Mouse (Mus musculus) hindbrain, embryonic 14.5 days (tissue): ENCODE results near the gene Gpr3. TPM values are rescaled to one million over a fixed set of nuclear protein-coding genes. Genes with fewer than 3 reads are reported as not detected.
A peak's percentile ranks its signal among the peaks of the same experiment; 100 is the strongest.

Source experiments
- ATAC-seq: fragments of 200-750 bp; cut with Nextera tagmentation; 2 replicates; pipeline ENCODE4 v1.8.0; 2017; ENCODE audit warnings: moderate number of reproducible peaks, mild to moderate bottlenecking, moderate TSS enrichment, moderate library complexity; ENCODE audit not compliant: low FRiP score
- DNase-seq: peaks from one replicate; pipeline ENCODE4 v3.0.0-alpha.2; 2015; ENCODE audit warnings: low spot score
- H3K27ac ChIP-seq: fragments of 300-500 bp; sonication (generic); 2 replicates; pipeline ENCODE4 v1.5.1; 2014; ENCODE audit warnings: mild to moderate bottlenecking, moderate library complexity
- H3K27me3 ChIP-seq: fragments of 300-500 bp; sonication (generic); 2 replicates; pipeline ENCODE4 v1.6.1; 2014; ENCODE audit warnings: mild to moderate bottlenecking, low read length, mixed read lengths; ENCODE audit not compliant: control insufficient read depth, insufficient read depth
- H3K36me3 ChIP-seq: fragments of 300-500 bp; sonication (generic); replicated peaks from 2 replicates; pipeline ENCODE4 v1.6.1; 2014; ENCODE audit not compliant: control insufficient read depth, insufficient read depth
- H3K4me1 ChIP-seq: fragments of 300-500 bp; sonication (generic); replicated peaks from 2 replicates; pipeline ENCODE4 v1.6.1; 2014; ENCODE audit warnings: antibody characterized with exemption, low read length, mixed read lengths; ENCODE audit not compliant: control insufficient read depth, insufficient read depth
- H3K4me2 ChIP-seq: fragments of 300-500 bp; sonication (generic); replicated peaks from 2 replicates; pipeline ENCODE4 v1.6.1; 2014; ENCODE audit warnings: mild to moderate bottlenecking, moderate library complexity
- H3K4me3 ChIP-seq: fragments of 300-500 bp; sonication (generic); replicated peaks from 2 replicates; pipeline ENCODE4 v1.5.1; 2014; ENCODE audit warnings: mild to moderate bottlenecking, low read length
- H3K9ac ChIP-seq: fragments of 300-500 bp; sonication (generic); 2 replicates; pipeline ENCODE4 v1.6.1; 2014
- H3K9me3 ChIP-seq: fragments of 300-500 bp; sonication (generic); 2 replicates; pipeline ENCODE4 v1.6.1; 2016; ENCODE audit warnings: low read length; ENCODE audit not compliant: control insufficient read depth
- WGBS: fragments of 180-500 bp; shearing (Covaris S2); extraction: QIAGEN DNeasy Blood & Tissue Kit; methylation state at CpG from one replicate; pipeline ENCODE4 v1.1.7; 2014; 5-methylcytosine and 5-hydroxymethylcytosine counted together
- polyA plus RNA-seq: library from polyadenylated mRNA; unstranded; fragments of >200 nt; fragmentation: Nextera tagmentation; extraction: Ambion mirVana; gene quantifications from 2 replicates; pipeline ENCODE4 v1.2.1, GENCODE M21; 2014

Gpr3 gene
- polyA plus RNA-seq, 1 experiment from 2014 or later: 1.5 TPM

DNA sequence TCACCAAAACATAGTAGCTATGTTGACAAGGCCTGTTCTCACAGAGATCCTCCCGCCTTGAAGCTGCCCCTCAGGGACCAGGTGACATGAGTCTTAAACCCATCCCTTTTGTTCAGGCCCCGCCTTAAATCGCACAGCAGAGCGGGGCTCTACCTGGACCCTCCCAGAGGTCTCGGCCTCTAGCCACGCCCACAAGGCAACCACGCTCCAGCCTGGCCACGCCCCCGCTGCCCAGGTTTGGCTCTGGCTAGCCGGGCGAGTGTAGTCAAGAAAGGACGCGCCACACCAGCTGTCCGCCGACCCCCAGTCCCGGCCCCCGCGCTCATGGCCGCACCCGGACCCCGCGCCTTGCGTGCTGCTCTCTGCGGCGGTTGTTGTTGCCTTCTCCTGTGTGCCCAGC lies 8.3 kb upstream of the Gpr3 start:
- Histone ChIP-seq H3K4me3 (peak overlapping the region; percentile 21), H3K36me3 (no peaks in the 10 kb centered on the region), H3K9ac (peak overlapping the region; percentile 37), H3K4me1 (0 out of 2 replicates have a peak, but pooled peaks cover 5% of the 10 kb centered on the region), H3K27me3 (peaks cover 26% of the 10 kb centered on the region), H3K4me2 (peak overlapping the region; percentile 48), H3K9me3 (no peaks in the 10 kb centered on the region), H3K27ac (no peak overlapping the region)
- no peak for ATAC-seq
- WGBS: 2% methylated on average over 25 of the region's 25 CpGs
- DNase-seq: no peak

GRCm38 (mm10) chr4:133218745-133219144 lies 6.4 kb upstream of the Gpr3 start:
- Histone ChIP-seq H3K9me3 (no peaks in the 10 kb centered on the region), H3K36me3 (no peaks in the 10 kb centered on the region), H3K4me1 (0 out of 2 replicates have a peak, but pooled peaks cover 2% of the 10 kb centered on the region), H3K27me3 (peaks cover 30% of the 10 kb centered on the region), H3K4me2 (no peak overlapping the region), H3K27ac (no peak overlapping the region), H3K9ac (no peak overlapping the region), H3K4me3 (no peak overlapping the region)
- WGBS: 94% methylated on average over 3 of the region's 3 CpGs
- DNase-seq: no peak
- no peak for ATAC-seq

DNA sequence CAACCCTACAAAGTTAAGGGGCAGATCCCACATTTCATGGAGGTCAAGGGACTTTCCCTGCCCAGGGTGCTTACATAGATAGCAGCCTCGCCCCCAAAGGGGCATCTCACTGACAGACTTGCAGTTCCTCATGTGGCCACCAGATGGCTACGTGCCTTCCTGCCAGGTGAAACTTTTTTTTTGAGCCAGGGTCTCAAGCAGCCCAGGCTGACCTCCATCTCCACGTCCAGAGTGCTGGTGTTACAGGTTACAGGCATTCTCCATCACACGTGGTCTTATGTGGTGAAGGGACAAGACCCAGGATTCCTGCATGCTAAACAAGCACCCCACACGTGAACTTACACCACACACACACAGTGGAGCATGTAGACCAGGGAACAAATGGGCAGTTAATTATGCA lies 5.3 kb upstream of the Gpr3 start:
- Histone ChIP-seq H3K36me3 (no peaks in the 10 kb centered on the region), H3K4me2 (no peak overlapping the region), H3K27ac (no peak overlapping the region), H3K9ac (no peak overlapping the region), H3K9me3 (no peaks in the 10 kb centered on the region), H3K4me1 (peaks cover 10% of the 10 kb centered on the region; the same call in 1 of the 2 replicates), H3K27me3 (peaks cover 37% of the 10 kb centered on the region), H3K4me3 (no peak overlapping the region)
- no peak for ATAC-seq
- DNase-seq: peak; percentile 82
- WGBS: under 1% methylated on average over 5 of the region's 5 CpGs

GRCm38 (mm10) chr4:133213661-133214060 lies 1.3 kb upstream of the Gpr3 start:
- DNase-seq (no peak), ATAC-seq (no peak)
- 12% methylated on average over 10 of the region's 10 CpGs for WGBS
- Histone ChIP-seq H3K9ac (no peak overlapping the region), H3K4me3 (peak overlapping the region; percentile 71; the same call in 1 of the 2 replicates), H3K27me3 (peaks cover 30% of the 10 kb centered on the region; the same call in 1 of the 2 replicates), H3K36me3 (no peaks in the 10 kb centered on the region), H3K4me1 (peaks cover 11% of the 10 kb centered on the region; the same call in 1 of the 2 replicates), H3K27ac (no peak overlapping the region), H3K9me3 (no peaks in the 10 kb centered on the region), H3K4me2 (peak overlapping the region; percentile 99)

GRCm38 (mm10) chr4:133213268-133213590 lies 893 bp upstream of the Gpr3 start:
- Histone ChIP-seq H3K27me3 (peaks cover 33% of the 10 kb centered on the region), H3K9me3 (no peaks in the 10 kb centered on the region), H3K4me1 (peaks cover 11% of the 10 kb centered on the region; the same call in 1 of the 2 replicates), H3K4me2 (peak overlapping the region; percentile 99), H3K36me3 (no peaks in the 10 kb centered on the region), H3K27ac (no peak overlapping the region), H3K4me3 (peak overlapping the region; percentile 71), H3K9ac (peak overlapping the region; percentile 71; the same call in 1 of the 2 replicates)
- no peak; the same call in 1 of the 2 replicates for ATAC-seq
- peak; percentile 59 for DNase-seq
- WGBS: 2% methylated on average over 7 of the region's 9 CpGs

- 1% methylated on average over 44 of the region's 44 CpGs for WGBS
- ATAC-seq: peak; percentile 75
Observed at GRCm38 (mm10) chr4:133212562-133213267, 379 bp upstream of the Gpr3 start.

GRCm38 (mm10) chr4:133210788-133211390 lies 1.4 kb downstream of the Gpr3 start:
- no peak for ATAC-seq
- Histone ChIP-seq H3K9ac (no peak overlapping the region), H3K4me1 (peaks cover 11% of the 10 kb centered on the region; the same call in 1 of the 2 replicates), H3K36me3 (no peaks in the 10 kb centered on the region), H3K27me3 (peaks cover 33% of the 10 kb centered on the region), H3K9me3 (no peaks in the 10 kb centered on the region), H3K4me2 (no peak overlapping the region), H3K27ac (no peak overlapping the region), H3K4me3 (no peak overlapping the region)
- no peak for DNase-seq
- WGBS: 92% methylated on average over 19 of the region's 19 CpGs

More at GRCm38 (mm10) chr4:133212562-133213267, 379 bp upstream of the Gpr3 start:
- Histone ChIP-seq H3K4me1 (peaks cover 11% of the 10 kb centered on the region; the same call in 1 of the 2 replicates), H3K9me3 (no peaks in the 10 kb centered on the region), H3K4me3 (peak overlapping the region; percentile 71), H3K4me2 (peak overlapping the region; percentile 99), H3K9ac (peak overlapping the region; percentile 71), H3K36me3 (no peaks in the 10 kb centered on the region), H3K27ac (no peak overlapping the region), H3K27me3 (peaks cover 33% of the 10 kb centered on the region)
- peak; percentile 77 for DNase-seq

DNA sequence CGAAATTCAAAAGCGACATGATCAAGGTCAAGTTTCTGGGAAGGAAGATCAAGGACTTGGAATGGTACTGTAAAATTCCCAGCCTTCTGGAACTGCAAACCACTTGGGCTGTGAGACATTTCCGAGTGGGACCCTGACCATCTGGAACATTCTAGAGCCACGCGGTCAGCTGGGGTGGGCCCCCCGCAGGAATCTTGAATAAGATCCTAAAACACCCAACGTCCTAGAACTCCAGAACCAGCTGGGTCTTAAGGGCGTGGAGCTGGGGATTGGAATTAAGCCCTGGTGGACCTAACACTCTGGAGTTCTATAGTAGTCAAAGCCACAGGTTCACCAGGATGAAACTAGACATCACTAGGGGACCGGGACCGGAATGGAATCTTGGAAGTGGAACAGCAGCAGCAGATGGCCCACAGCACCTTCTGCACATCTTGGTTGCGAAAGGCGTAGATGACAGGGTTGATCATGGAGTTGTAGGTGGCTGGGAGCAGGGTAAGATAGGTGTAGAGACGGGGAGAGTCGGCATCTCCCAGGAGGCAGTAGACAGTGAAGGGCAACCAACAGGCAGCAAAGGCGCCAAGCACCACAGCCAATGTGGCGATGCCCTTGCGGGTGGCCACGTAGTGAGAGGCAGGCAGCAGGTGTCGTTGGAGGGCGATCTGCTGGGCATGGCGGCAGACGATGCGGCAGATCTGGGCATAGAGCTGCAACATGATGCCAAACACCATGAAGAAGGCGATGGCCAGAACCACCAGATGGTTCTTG lies 2.1 kb downstream of the Gpr3 start:
- ATAC-seq: no peak
- H3K9me3 ChIP-seq: no peaks in the 10 kb centered on the region

DNA sequence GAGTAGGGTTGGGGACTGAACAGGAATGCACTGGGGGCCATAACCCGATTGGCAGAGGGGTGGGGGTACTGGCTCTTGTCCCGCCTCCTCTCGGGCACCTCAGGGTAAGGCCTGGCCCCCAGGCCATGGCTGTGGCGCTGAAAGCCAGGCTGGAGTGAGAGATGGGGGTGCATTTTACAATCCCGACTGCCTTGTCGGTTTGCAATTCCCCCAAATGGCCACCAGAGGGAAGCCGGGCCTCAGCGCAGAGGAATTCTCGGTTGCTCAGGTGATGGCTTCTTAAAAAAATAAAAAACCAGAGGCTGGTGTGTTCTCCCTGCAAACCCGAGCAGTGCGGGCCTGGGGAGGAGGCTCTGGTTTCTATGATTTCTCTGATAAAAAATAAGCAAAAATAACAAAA lies 3.0 kb downstream of the Gpr3 start:
- no peaks in the 10 kb centered on the region for H3K36me3 ChIP-seq
- DNase-seq (peak; percentile 87), ATAC-seq (no peak)
- H3K27me3 ChIP-seq: peaks cover 33% of the 10 kb centered on the region
- H3K9ac ChIP-seq: no peak overlapping the region
- H3K27ac ChIP-seq: no peak overlapping the region
- WGBS: 5% methylated on average over 11 of the region's 11 CpGs
- no peaks in the 10 kb centered on the region for H3K9me3 ChIP-seq
- H3K4me3 ChIP-seq: no peak overlapping the region
- H3K4me2 ChIP-seq: no peak overlapping the region
- peaks cover 17% of the 10 kb centered on the region; the same call in 1 of the 2 replicates for H3K4me1 ChIP-seq

More for the DNA sequence above, 2.1 kb downstream of the Gpr3 start:
- 92% methylated on average over 24 of the region's 24 CpGs for WGBS
- H3K27ac ChIP-seq: no peak overlapping the region
- H3K36me3 ChIP-seq: no peaks in the 10 kb centered on the region
- peaks cover 33% of the 10 kb centered on the region for H3K27me3 ChIP-seq
- H3K4me3 ChIP-seq: no peak overlapping the region
- no peak for DNase-seq
- no peak overlapping the region for H3K4me2 ChIP-seq
- H3K4me1 ChIP-seq: peaks cover 11% of the 10 kb centered on the region; the same call in 1 of the 2 replicates
- no peak overlapping the region for H3K9ac ChIP-seq
